Mouse (Mus musculus) neural tube, embryonic 15.5 days (tissue): ENCODE data around the gene Hgf. TPM values are rescaled to one million over a fixed set of nuclear protein-coding genes. Genes with fewer than 3 reads are reported as not detected.

Experiments
- ATAC-seq: fragments of 200-750 bp; cut with Nextera tagmentation; 2 replicates; pipeline ENCODE4 v1.8.0; 2017; ENCODE audit warnings: mild to moderate bottlenecking, moderate TSS enrichment, moderate library complexity; ENCODE audit not compliant: low FRiP score
- H3K27ac ChIP-seq: fragments of 300-500 bp; sonication (generic); replicated peaks from 2 replicates; pipeline ENCODE4 v1.5.1; 2015; ENCODE audit warnings: mild to moderate bottlenecking, inconsistent platforms
- H3K27me3 ChIP-seq: fragments of 300-500 bp; sonication (generic); replicated peaks from 2 replicates; pipeline ENCODE4 v1.6.1; 2015; ENCODE audit warnings: inconsistent platforms
- H3K36me3 ChIP-seq: fragments of 300-500 bp; sonication (generic); 2 replicates; pipeline ENCODE4 v1.6.1; 2015; ENCODE audit warnings: inconsistent platforms
- H3K4me1 ChIP-seq: fragments of 300-500 bp; sonication (generic); 2 replicates; pipeline ENCODE4 v1.6.1; 2015; ENCODE audit warnings: inconsistent platforms
- H3K4me2 ChIP-seq: fragments of 300-500 bp; sonication (generic); 2 replicates; pipeline ENCODE4 v1.6.1; 2015; ENCODE audit warnings: inconsistent platforms, mild to moderate bottlenecking, moderate library complexity
- H3K4me3 ChIP-seq: fragments of 300-500 bp; sonication (generic); replicated peaks from 2 replicates; pipeline ENCODE4 v1.5.1; 2015; ENCODE audit warnings: mild to moderate bottlenecking, inconsistent platforms
- H3K9ac ChIP-seq: fragments of 300-500 bp; sonication (generic); replicated peaks from 2 replicates; pipeline ENCODE4 v1.6.1; 2015; ENCODE audit warnings: mild to moderate bottlenecking, inconsistent platforms
- H3K9me3 ChIP-seq: fragments of 300-500 bp; sonication (generic); replicated peaks from 2 replicates; pipeline ENCODE4 v1.6.1; 2016; ENCODE audit warnings: inconsistent platforms
- WGBS: fragments of 180-500 bp; shearing (Covaris S2); methylation state at CpG from one replicate; pipeline ENCODE4 v1.1.7; 2015; ENCODE audit warnings: mixed read lengths; 5-methylcytosine and 5-hydroxymethylcytosine counted together
- polyA plus RNA-seq: library from polyadenylated mRNA; unstranded; fragments of >200 nt; fragmentation: Nextera tagmentation; extraction: Ambion mirVana; gene quantifications from 2 replicates; pipeline ENCODE4 v1.2.1, GENCODE M21; 2015

Gene Hgf
- 0.49 and 0.82 TPM in 2 replicates for polyA plus RNA-seq

GRCm38 (mm10) chr5:16553304-16554047 lies at the start of gene Hgf:
Hgf (plus strand) TSS chr5:16553495.
- peak within 1 kb of the TSS; percentile 55 for H3K4me2 ChIP-seq
- 10% methylated on average over 16 of the region's 16 CpGs for WGBS
- H3K4me3 ChIP-seq: peak within 1 kb of the TSS; percentile 24
- no peak within 1 kb of the TSS for H3K27ac ChIP-seq
- ATAC-seq: peak; percentile 72
- H3K9ac ChIP-seq: peak within 1 kb of the TSS; percentile 11; the same call in 1 of the 2 replicates
- H3K36me3 ChIP-seq: no peaks in the 10 kb centered on the region
- no peaks in the 10 kb centered on the region for H3K27me3 ChIP-seq
- H3K9me3 ChIP-seq: no peaks in the 10 kb centered on the region
- H3K4me1 ChIP-seq: peaks cover 7% of the 10 kb centered on the region; the same call in 1 of the 2 replicates

- 85% methylated on average over 4 of the region's 4 CpGs for WGBS
- Histone ChIP-seq H3K9me3 (no peaks in the 10 kb centered on the region), H3K27ac (no peak overlapping the region), H3K4me2 (no peak overlapping the region), H3K36me3 (no peaks in the 10 kb centered on the region), H3K9ac (no peak overlapping the region), H3K27me3 (no peaks in the 10 kb centered on the region), H3K4me3 (no peak overlapping the region), H3K4me1 (no peaks in the 10 kb centered on the region)
- no peak for ATAC-seq
Measured at GRCm38 (mm10) chr5:16506702-16507350, 46.5 kb upstream of the Hgf start.

- 89% methylated on average over 3 of the region's 3 CpGs for WGBS
- Histone ChIP-seq H3K27ac (no peak overlapping the region), H3K27me3 (no peaks in the 10 kb centered on the region), H3K9me3 (no peaks in the 10 kb centered on the region), H3K4me3 (no peak overlapping the region), H3K4me1 (no peaks in the 10 kb centered on the region), H3K36me3 (no peaks in the 10 kb centered on the region), H3K4me2 (no peak overlapping the region), H3K9ac (no peak overlapping the region)
- ATAC-seq: no peak
Measured at GRCm38 (mm10) chr5:16531619-16532277, 21.5 kb upstream of the Hgf start.

- Histone ChIP-seq H3K4me1 (no peaks in the 10 kb centered on the region), H3K27me3 (no peaks in the 10 kb centered on the region), H3K27ac (no peak overlapping the region), H3K9me3 (no peaks in the 10 kb centered on the region), H3K4me2 (no peak overlapping the region), H3K9ac (no peak overlapping the region), H3K4me3 (no peak overlapping the region), H3K36me3 (no peaks in the 10 kb centered on the region)
- no peak for ATAC-seq
- 84% methylated on average over 2 of the region's 2 CpGs for WGBS
Measured at GRCm38 (mm10) chr5:16538067-16538466, 15.2 kb upstream of the Hgf start.

- no peak for ATAC-seq
- Histone ChIP-seq H3K4me3 (no peak overlapping the region), H3K36me3 (no peaks in the 10 kb centered on the region), H3K27me3 (no peaks in the 10 kb centered on the region), H3K4me1 (no peaks in the 10 kb centered on the region), H3K9me3 (no peaks in the 10 kb centered on the region), H3K4me2 (no peak overlapping the region), H3K27ac (no peak overlapping the region), H3K9ac (no peak overlapping the region)
- WGBS: 28% methylated on average over 2 of the region's 2 CpGs
Measured at GRCm38 (mm10) chr5:16541561-16542116, 11.7 kb upstream of the Hgf start.

GRCm38 (mm10) chr5:16547490-16547889 lies 5.8 kb upstream of the Hgf start:
- H3K4me1 ChIP-seq: no peaks in the 10 kb centered on the region
- no peak overlapping the region for H3K4me3 ChIP-seq
- H3K36me3 ChIP-seq: no peaks in the 10 kb centered on the region
- no peak overlapping the region for H3K4me2 ChIP-seq
- H3K27me3 ChIP-seq: no peaks in the 10 kb centered on the region
- 93% methylated on average over 3 of the region's 3 CpGs for WGBS
- H3K9ac ChIP-seq: no peak overlapping the region
- H3K27ac ChIP-seq: no peak overlapping the region
- ATAC-seq: no peak
- no peaks in the 10 kb centered on the region for H3K9me3 ChIP-seq

DNA sequence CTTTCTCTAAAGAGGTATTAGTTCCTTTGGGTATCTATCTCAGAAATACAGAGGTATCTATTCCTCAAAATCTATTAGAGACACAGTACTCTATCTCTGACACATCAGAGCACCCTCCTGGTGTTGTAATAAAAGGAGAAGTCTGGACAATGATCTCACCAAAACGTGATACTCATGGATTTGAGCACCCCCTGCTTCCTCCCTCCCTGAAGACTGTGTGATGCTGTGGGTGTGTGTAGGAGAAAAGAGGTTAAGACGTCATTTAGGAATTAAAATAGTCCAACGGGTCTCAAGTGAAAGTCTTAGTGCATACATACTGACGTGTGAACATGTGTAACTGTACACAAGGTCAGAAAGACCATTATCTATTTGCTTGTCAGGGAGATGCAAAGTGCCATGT lies 648 bp upstream of the Hgf start:
- H3K4me2 ChIP-seq: no peak overlapping the region
- H3K27me3 ChIP-seq: no peaks in the 10 kb centered on the region
- WGBS: 73% methylated on average over 4 of the region's 4 CpGs
- H3K27ac ChIP-seq: no peak overlapping the region
- no peaks in the 10 kb centered on the region for H3K36me3 ChIP-seq
- H3K9me3 ChIP-seq: no peaks in the 10 kb centered on the region
- H3K9ac ChIP-seq: no peak overlapping the region
- H3K4me3 ChIP-seq: no peak overlapping the region
- no peak for ATAC-seq
- H3K4me1 ChIP-seq: peaks cover 7% of the 10 kb centered on the region; the same call in 1 of the 2 replicates

DNA sequence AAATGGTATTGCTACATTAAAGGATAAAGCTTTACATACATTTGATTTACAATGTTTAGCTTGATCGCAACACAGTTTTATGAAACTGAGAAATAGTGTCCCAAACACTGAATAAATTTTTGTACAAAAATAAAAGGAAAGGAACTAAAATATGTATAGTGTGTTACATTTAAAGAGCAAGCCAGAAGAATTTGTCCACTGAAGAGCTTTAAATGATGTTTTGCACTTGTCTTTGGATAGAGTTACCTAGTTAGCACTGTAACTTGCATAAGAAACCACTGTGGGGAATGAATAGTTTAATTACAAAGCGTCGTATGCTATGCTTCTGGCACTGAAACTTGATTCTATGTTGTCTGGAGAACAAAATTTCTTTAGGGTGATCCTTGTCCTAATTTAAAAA lies 7.0 kb downstream of the Hgf start:
- H3K27ac ChIP-seq: no peak overlapping the region
- no peaks in the 10 kb centered on the region for H3K4me1 ChIP-seq
- WGBS: 90% methylated on average over 3 of the region's 3 CpGs
- no peaks in the 10 kb centered on the region for H3K9me3 ChIP-seq
- H3K9ac ChIP-seq: no peak overlapping the region
- no peak overlapping the region for H3K4me2 ChIP-seq
- H3K4me3 ChIP-seq: no peak overlapping the region
- no peak for ATAC-seq
- H3K27me3 ChIP-seq: no peaks in the 10 kb centered on the region
- no peaks in the 10 kb centered on the region for H3K36me3 ChIP-seq

- WGBS: 81% methylated on average over 4 of the region's 4 CpGs
Measured at GRCm38 (mm10) chr5:16568997-16569396, 15.7 kb downstream of the Hgf start.

DNA sequence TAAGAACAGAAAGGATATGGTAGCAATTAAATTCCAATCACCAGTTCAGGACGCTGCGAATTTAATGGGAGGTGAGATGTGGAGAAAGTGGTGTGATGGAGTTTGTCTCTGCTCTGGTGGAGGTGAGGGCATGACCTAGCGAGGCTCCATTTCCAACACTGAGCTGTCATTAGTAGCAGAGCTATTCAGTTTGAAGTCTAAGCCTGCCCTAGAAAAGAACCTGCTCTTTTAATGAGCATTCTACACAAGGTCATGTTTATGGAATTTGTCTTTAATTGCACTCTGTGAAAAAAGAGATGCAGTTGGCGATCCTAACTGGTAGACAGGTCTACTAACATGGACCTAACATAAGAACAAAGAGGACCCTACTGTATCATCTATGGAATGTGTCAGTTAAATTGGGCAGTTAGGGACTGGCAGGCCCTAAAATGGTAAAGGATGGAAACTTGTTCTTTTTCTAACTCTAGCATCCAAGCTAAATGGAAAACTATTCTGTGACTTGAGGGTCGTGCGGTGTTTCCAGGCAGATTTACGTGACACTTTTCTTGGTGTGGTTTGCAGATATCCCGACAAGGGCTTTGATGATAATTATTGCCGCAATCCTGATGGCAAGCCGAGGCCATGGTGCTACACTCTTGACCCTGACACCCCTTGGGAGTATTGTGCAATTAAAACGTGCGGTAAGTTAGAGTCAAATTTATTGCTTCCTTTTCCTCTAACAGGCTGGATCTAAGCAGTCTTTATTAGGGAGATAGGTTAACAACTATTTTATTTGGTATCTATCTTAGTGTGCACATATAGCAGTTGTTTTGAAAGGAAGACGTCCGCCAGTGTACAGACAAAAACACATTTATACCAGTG lies 24.8 kb downstream of the Hgf start:
- no peak overlapping the region for H3K27ac ChIP-seq
- no peaks in the 10 kb centered on the region for H3K36me3 ChIP-seq
- 49% methylated on average over 14 of the region's 14 CpGs for WGBS
- no peaks in the 10 kb centered on the region for H3K4me1 ChIP-seq
- H3K27me3 ChIP-seq: no peaks in the 10 kb centered on the region
- no peak overlapping the region for H3K4me2 ChIP-seq
- no peak overlapping the region for H3K9ac ChIP-seq
- ATAC-seq: no peak
- no peak overlapping the region for H3K4me3 ChIP-seq
- H3K9me3 ChIP-seq: no peaks in the 10 kb centered on the region

More at GRCm38 (mm10) chr5:16568997-16569396, 15.7 kb downstream of the Hgf start:
- H3K4me2 ChIP-seq: no peak overlapping the region
- no peak for ATAC-seq
- H3K4me1 ChIP-seq: no peaks in the 10 kb centered on the region
- H3K27ac ChIP-seq: no peak overlapping the region
- no peaks in the 10 kb centered on the region for H3K9me3 ChIP-seq
- no peaks in the 10 kb centered on the region for H3K36me3 ChIP-seq
- no peaks in the 10 kb centered on the region for H3K27me3 ChIP-seq
- no peak overlapping the region for H3K9ac ChIP-seq
- H3K4me3 ChIP-seq: no peak overlapping the region

DNA sequence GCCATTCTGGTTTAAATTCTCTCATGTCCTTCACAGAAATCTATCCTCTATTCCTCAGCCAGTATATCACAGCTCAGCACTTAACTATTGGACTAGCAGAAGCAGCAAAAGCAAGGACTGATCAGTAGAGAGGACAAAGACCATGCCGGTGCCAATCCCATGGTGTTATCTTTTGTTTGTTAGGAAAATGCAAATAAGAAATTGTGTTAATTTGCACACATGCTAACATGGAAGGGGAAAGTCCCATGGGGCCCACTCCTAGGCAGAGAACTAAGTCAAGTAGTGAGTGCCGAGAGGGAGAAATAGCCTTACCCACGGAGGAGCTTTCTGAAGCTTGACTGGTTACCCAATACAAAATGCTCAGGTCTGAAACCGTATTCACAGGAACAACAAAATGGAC lies 42.4 kb downstream of the Hgf start:
- no peaks in the 10 kb centered on the region for H3K9me3 ChIP-seq
- WGBS: 76% methylated on average over 4 of the region's 4 CpGs
- ATAC-seq: no peak
- H3K36me3 ChIP-seq: no peaks in the 10 kb centered on the region
- H3K9ac ChIP-seq: no peak overlapping the region
- H3K27me3 ChIP-seq: no peaks in the 10 kb centered on the region
- no peak overlapping the region for H3K4me3 ChIP-seq
- no peak overlapping the region for H3K4me2 ChIP-seq
- H3K4me1 ChIP-seq: no peaks in the 10 kb centered on the region
- H3K27ac ChIP-seq: no peak overlapping the region
